Mouse (Mus musculus) left cerebral cortex, postnatal 36 days (tissue): Measurements from ENCODE around the gene Stbd1. TPM values are rescaled to one million over a fixed set of nuclear protein-coding genes. Genes with fewer than 3 reads are reported as not detected.

Experiments
- DNase-seq, 2 experiments: peaks; one replicate each; pipeline ENCODE4 v3.0.0; 2021 to 2022; ENCODE audit warnings: low spot score in 2 of 2, mixed read lengths in 1 of 2
- intact Hi-C: fragments of 180-260 bp; cut with DNase I; formaldehyde crosslinking; loops from one replicate; pipeline ENCODE4 v1.15.1; 2025
- total RNA-seq, 2 experiments: library from RNA; stranded (reverse); gene quantifications; 2 replicates each; pipeline ENCODE4 v1.2.3; 2021

Gene Stbd1
- 1 to 10 TPM in 1 of 2 experiments, under 1 TPM in 1; 0.72 to 1.1 TPM for total RNA-seq

DNA sequence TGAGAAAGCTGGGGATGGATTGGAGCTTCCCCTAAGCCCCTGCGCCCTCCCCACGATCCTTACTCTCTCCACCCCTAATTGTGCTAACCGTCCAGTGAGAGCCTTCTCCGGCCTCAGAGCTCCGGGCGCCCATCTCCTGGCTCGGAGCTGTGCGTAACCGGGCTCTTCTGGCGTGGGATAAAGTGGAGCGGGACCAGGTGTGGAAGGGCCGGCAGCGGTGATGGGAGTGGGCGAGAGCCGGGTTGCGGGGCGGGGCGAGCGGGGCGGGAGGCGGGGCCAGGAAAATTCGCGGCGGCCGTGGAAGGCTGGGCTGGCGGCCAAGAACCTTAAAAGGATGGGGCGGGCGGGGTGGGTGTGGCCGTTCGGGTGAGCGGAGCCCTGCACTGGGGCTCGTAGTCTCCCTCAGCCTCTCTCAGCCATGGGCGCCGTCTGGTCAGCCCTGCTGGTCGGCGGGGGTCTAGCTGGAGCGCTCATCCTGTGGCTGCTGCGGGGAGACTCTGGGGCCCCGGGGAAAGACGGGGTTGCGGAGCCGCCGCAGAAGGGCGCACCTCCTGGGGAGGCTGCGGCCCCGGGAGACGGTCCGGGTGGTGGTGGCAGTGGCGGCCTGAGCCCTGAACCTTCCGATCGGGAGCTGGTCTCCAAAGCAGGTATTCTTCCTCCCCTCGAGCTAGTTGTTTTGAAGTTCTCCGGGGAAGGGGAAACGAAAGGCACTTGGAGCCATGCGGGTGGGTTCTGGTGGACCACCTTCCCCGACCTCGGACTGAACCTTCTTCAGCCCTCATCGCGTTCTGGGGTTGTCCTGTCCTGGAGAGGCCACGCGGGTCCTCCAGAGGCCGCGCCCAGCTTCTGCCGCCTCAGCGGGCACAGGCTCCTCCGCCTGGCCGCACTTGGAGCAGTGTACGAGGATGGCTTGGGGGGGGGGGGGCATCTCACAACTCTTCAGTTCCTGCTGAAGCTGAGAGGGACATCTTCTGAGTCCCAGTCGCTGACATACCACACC lies at the start of gene Stbd1:
TSS of gene Stbd1 (plus strand) at position 351 of the 1,000 bp plus-strand sequence.
- intact Hi-C loops: no loop called here
- DNase-seq: peak; percentile 24 to 26

DNA sequence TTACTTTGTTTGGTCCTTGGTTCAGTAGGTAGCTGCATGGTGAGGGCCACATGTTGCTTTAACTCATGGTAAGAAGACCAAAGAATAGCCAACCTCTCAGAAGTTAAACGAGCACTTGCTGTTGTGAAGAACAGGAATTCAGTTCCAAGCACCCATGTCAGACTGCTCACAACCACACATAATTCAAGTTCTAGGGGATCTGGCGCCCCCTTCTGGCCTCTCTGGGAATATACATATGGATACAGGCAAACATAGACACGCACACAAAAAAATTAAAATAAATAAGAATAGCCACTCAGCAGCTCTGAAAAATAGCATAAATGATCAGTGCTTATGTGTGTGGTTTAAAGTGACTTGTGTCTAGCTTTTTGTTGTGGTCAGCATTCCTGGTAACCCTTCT lies 48.9 kb upstream of the Stbd1 start:
- DNase-seq: no peak
- intact Hi-C loops: no loop called here

DNA sequence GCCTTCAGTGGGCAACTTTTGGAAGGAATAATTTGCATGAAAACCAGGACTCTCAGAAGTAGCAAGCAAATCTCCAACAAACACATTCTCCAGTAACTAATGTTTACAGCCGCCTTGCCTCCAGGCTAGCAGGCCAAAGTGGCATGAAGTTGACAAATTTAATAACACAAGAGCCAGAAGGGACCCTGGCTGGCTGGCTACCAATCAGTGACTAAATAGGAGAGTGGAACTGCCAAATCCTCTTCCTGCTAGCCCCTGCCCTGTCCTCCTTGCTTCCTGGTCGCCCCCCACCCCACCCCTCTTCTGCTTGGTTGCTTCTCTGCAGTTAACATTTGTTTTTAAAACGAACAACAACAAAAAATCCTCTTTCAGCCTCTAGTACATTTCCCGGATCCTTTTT lies 48.4 kb upstream of the Stbd1 start:
- intact Hi-C loops: no loop called here

DNA sequence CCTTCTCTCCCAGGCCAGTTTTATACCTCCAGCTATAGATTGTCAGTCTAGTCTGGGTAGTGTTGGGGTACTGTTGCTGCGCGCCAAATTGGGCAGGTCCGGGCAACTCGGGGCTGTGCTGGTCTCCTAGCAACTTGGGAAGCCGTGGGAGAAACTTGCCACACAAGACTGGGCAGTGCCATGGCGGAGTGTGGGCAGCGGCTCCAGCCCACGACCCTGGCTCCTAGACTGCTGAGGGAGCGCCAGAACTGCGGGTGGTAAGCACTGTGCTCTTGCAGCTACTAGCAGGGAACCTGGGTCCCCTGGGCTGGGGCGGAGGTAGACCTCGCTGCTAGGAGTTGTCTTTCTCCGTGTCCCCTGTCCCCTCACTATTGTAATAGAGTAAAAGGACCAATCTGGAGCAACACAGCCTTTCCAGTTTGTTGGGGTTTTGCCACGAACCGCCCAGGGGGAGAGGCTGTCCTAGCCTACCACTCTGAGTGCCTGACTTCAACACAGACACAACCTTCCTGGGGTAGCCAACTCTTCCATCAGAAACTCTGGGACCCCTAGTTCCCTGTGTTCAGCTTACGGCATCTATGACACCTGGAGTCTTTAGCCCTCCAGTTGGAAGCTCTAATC lies 47.8 kb upstream of the Stbd1 start, which contains the start of gene Fam47e:
TSS of gene Fam47e (plus strand) at position 179 of the 621 bp plus-strand sequence.
- DNase-seq: peak; percentile 42 to 69
- intact Hi-C loops: no loop called here

More for the DNA sequence above, 48.4 kb upstream of the Stbd1 start:
- DNase-seq: no peak

DNA sequence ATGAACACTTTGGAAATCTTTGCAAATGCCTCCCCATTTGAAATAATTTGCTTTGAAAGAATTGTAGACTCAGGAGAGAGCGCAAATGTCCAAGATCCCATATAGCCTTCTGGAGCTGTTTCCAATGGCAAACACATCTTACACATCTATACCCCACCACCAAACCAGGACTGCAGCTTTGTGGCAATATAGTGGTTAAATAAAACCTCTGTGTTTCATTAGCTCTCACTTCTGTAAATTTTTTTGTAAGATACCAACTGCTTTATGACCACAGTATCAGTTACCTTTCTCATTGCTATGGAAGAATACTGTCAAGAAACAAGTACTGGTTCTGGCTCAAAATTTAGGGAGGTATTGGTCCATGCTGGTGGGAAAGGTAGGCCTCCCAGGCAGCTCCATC lies 46.9 kb upstream of the Stbd1 start:
- intact Hi-C loops: no loop called here
- DNase-seq: no peak

DNA sequence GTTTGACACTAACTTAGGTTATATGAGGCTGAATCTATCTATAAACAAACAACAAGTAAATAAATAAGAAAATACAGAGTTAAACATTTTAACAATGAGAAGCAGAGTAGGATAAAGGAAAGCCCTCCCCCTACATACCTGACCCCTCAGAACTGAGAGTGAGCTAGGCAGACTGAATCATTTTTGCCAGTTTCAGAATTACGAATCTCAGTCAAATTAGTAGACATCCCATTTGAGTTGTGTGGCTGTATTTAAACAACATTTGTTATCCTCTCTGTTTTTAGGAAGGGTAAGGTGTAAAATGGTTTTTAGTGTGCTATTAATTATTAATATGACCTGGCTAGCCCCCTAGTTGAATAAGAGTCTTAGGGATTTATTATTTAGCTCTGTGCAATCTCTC lies 45.3 kb upstream of the Stbd1 start:
- intact Hi-C loops: no loop called here
- DNase-seq: no peak

DNA sequence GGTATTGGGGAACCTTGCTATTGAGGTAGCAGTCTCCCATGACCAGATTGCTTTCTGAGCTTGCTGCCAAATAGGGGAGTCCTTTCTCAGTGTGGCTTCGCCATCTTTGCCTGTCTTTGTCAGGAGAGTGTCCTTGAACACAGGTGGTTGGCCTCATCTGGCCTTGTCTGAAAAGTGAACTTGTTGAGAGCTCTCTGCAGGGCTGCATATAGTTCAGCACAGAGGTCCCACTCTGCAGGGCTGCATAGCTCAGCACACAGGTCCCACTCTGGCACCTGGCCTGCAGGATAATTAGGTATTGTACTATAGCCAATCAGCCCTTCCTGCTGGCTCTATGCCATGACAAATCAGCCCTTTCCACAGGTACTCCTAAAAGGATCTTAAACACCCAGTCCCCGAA lies 42.6 kb upstream of the Stbd1 start:
- intact Hi-C loops: no loop called here
- no peak for DNase-seq

DNA sequence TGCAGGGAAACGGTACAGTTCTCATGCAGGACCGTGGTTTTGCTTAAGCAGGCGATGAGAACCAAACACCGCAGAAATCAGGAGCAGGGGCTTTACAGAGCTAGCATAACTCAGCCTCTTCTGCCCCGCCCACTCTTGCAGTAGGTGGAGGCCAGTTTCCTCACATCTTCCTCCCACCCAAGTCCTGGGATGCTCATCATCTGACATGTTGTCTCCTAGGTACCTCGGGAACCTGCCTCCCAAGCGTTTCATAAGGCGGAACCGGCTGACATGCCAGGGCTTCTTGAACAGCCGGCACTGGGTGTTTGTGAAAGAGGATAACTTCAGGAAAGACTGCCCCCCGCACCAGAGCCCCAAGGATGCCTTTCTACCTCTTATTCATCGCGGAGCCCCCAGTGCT lies 40.8 kb upstream of the Stbd1 start:
- DNase-seq: peak in 1 of 2 experiments; percentile 16
- intact Hi-C loops: no loop called here

DNA sequence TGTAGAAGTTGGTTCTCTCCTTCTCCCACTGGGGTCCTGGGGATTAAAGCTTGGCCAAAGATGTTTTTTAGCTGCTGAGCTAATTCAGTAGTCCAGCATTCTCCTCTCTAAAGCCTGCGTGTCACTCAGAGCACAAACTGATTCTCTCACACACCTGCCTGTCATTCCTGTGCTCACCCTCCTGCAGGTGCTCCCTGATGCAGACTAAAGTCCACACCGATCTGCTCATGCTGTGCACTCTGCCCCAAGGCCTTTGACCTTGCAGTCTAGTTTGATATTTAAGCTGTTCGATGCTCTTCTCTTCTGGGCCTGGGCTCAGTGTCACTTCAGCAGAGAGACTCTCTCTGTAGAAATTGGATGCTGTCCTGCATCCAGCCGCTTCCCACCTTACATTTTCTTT lies 31.6 kb upstream of the Stbd1 start:
- no peak for DNase-seq
- intact Hi-C loops: no loop called here

DNA sequence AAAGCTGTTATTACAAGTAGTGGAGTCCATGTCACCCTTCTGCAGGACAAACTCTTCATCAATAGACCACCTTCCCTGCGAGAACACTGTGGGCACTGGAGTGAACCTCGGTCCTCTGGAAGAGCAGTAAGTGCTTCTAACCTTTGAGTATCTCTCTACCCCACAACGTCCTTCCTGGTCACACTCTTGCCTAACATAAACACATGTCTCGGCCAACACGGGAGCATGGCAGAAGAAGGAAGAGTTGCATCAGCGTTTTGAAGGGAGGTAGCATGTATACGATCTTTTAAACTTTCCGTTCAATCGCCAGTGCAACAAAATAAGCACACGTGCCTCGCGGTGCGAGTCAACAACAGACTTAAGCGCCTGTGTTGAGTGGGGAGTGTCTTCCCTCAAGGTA lies 23.3 kb upstream of the Stbd1 start:
- DNase-seq: no peak

DNA sequence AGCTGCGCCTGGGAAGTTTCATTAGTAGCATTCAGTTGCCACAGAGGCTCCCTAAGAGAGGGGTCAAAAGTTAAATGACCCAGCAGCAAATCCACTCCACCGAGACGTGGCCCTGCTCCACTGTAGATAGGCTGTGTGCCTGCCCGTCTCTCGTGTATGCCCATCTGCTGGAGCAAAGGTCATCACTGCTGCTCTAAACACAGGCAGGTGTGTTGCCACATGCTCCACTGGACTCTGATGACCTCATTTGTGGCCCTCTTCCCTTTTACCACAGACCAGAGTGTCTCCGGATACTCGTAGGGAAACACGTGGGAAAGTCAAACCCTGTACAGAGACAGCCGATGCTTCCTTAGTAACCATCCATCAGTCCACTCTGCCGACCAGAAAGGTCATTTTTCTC lies 16.9 kb upstream of the Stbd1 start:
- no peak for DNase-seq
- intact Hi-C loops: no loop called here

More for the DNA sequence above, 23.3 kb upstream of the Stbd1 start:
- intact Hi-C loops: no loop called here

DNA sequence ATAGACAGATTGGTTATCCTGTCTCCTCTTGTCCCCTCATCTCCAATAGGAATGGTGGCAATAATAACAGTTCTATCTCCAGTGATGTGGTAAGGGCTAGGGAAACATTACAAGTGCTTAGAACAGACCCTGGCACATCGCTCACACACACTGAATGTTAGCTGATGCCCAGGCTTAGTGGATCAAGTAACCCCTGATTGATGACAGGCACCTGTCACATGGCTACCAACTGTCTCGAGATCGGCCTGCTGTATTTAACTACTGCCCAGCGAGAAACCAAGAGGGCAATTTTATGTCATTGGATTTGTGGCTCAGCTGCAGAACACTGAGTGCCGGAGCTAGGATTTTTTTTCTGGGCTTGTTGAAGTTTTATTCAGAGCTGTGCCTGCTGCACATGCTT lies 7.8 kb upstream of the Stbd1 start:
- intact Hi-C loops: no loop called here
- DNase-seq: no peak

DNA sequence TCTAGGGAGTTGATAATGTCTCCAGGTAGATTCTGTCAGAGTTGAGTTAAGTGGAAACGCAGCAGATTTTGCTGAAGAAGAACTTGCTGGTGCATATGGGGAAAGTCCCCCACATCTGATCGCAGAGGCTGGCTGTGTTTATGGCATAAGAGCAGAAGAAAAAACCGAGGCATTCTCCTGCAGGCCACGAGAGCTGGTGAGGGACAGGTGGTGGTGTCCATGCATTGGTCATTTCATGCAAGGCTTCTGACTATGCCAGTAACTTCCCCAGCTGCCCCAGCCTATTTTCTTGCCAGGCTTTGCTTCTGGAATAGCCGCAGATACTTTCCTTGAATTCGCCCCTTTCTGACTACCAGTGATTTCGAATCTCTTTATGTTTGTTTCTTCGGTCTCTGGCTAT lies 6.0 kb upstream of the Stbd1 start:
- intact Hi-C loops: no loop called here
- DNase-seq: no peak

DNA sequence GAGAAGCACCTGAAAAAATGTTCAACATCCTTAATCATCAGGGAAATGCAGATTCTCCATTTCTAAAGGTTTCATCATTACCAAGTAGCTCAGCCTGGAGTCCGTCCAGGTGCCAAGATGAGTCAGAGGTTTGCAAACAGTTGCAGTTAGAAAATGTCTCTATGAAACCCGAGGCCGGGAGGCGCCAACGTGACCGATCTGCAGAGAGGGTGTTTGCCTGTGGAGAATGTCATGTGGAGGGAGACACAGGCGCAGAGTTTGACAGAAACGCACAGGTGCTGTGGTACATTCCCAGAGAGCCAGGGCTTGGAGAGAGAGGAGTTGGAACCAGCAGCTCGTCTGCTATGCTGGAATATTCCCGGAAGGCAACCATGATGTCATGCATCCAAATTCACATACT lies 3.8 kb upstream of the Stbd1 start:
- peak in 1 of 2 experiments; percentile 36 for DNase-seq
- intact Hi-C loops: no loop called here

DNA sequence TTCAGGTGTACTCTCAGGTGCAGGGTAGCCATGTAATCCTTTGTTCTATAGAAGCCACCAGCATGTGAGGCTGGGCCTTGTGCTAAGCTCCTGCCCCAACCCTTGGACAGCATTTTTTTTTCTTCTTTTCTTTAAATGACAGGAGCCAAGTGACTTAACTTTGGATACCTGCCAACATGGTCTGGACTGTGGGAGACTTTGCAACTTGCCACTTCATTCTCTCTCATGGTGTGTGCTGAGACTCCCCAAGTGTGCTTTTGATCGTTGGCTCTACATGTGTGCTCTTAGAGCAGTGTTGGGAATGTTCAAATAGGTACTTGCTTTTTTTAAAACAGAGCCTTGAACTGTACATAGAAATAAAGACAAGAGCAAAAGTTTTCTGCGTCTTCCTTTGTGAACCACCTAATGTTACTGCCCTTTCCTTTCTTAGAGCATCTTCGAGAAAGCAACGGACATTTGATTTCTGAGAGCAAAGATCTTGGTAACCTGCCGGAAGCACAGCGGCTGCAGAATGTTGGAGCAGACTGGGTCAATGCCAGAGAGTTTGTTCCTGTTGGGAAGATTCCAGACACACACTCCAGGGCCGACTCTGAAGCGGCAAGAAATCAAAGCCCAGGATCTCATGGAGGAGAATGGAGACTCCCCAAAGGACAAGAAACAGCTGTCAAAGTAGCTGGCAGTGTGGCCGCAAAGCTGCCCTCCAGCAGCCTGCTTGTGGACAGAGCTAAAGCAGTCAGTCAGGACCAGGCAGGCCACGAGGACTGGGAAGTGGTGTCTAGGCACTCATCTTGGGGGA lies 1.8 kb downstream of the Stbd1 start:
- DNase-seq: no peak
- intact Hi-C loops: no loop called here

DNA sequence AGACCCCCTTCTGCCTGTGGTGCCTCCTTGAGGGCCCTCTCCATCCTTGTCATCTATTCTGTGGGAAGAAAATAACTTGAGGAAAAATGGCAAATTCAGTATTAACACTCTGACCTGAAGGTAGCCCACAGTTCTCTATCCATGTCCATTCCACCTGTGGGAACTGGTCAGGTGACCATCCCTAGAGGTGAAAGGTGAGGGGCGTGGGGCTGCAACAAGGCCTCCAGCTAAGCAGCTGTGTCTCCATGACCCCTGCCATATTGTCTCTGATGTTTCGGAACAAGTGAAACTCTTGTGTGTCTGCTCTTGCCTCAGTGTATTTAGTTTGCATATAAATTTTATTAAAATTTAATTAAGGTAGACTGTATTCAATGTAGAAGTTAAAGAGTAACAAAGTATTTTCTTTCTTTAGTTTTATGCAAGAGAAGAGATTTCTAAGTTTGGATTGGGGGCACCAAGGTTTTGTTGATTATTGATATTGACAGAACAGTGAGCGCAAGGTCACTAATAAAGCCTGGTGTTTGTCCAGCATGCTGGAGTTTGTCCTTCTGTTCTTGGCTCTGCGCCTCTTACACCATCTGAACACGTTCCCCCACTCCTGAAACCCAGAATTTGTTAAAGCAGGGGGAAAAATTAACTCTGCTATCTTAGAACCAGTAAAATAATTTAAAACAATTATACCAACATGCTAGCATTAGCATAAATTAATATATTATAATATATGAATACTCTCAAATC lies 4.8 kb downstream of the Stbd1 start:
- intact Hi-C loops: no loop called here

DNA sequence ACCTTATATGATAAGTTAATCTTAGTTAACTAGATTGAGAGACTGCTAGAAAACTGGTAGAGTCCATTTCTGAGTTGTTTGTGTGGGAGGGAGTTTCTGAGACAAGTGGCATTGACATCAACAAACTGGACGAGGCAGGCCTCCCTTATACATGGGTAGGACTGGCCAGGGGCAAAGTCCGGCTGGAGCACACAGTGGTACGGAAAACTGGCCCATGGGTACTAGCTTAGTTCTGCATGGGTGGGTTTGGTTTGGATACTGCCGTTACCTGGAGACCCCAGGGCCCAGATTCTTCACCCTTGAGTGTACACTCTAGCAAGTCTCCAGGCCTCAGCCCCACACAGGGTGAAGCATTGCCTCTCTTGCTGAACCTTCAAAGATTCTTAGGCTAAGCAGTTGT lies 9.9 kb downstream of the Stbd1 start:
- intact Hi-C loops: no loop called here
- no peak for DNase-seq

More for the DNA sequence above, 4.8 kb downstream of the Stbd1 start:
- DNase-seq: no peak

DNA sequence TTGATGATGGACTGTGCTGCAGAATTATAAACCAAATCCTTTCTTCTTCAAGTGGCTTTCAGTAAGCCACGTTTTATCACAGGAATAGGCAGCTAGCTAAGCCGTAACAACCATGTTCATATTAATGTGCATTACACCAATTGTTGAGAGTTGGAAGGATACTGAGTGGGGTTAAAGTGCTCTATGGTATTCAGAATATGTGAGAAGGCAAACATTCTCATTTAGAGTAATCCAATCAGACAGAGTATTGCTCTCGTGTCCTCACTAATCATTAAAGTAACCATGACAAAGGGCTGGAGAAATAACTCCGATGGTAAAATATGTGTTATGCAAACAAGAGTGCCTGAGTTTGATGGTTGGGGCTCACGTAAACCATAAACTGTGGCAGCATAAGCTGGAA lies 19.0 kb downstream of the Stbd1 start:
- DNase-seq: no peak
- intact Hi-C loops: no loop called here

DNA sequence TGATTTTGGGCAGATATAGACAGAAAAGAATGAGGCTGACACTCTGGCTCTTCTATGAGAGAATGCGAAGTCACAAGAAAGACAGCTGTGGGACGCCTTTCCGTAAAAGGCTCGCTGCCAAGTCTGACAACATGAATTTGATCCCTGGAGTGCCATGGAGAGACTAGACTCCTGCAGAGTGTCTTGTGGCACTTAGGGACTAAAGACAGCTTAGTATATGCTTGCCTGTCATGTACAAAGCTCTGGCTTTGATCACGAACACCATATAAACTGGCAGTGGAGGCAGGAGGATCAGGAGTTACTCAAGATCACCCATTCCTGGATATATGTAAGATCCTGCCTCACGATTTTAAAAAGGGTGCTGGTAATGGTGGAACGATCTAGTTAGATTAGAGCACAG lies 25.1 kb downstream of the Stbd1 start:
- DNase-seq: no peak
- intact Hi-C loops: no loop called here
